Mouse (Mus musculus) kidney, adult 18-20 months (tissue): Measurements from ENCODE around the gene Ccl17.
A peak's percentile ranks its signal among the peaks of the same experiment; 100 is the strongest.

Source experiments
- DNase-seq: peaks from one replicate; pipeline ENCODE4 v3.0.0; 2021

The Ccl17 gene

GRCm38 (mm10) chr8:94810153-94810552 is at the start of gene Ccl17:
Gene Ccl17 (plus strand): TSS chr8:94810453.
- DNase-seq: no peak

DNA sequence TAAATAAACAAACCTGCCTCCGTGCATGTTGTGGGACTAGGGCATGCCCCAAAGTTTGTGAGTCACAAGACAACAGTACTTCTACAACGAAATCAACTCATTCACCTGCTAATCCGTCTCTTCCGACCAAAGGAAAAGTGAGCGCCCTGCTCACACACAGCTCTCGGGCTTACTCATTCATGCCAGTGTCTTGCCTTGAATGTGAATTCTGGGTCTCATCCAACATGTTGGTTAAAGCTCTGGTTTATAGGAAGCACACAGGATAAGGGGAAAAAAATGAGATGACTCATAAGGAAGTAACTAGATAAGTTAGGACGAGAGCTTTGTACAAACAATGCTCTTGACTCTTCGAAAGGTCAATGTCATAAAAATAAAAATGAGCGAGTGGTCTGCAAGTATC is 43.2 kb upstream of the Ccl17 start:
- DNase-seq: no peak

DNA sequence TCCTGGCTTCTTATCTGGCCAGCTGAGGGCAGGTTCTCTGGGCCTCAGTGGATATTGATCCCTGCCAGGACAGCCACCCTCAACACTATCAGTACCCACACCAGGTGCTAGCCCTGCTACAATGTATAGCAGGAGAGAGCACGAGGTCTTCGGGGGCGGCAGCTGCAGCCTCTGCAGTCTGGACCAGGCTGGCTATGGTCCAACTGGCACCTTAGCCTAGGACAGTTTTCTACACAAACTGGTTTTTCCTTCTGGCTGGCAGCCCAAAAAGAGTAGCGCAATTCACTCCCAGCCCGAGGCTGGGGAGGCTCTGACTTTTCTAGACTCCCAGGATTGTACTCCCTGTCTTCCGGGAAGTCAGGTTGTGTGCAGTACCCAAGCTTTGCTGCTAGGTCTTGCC is 39.3 kb upstream of the Ccl17 start:
- DNase-seq: peak; percentile 71

- DNase-seq: peak; percentile 92
These were observed 38.1 kb upstream of the Ccl17 start, which contains the start of gene Cx3cl1 for GRCm38 (mm10) chr8:94771941-94772670. Gene Cx3cl1 (plus strand): TSS chr8:94772009.

DNA sequence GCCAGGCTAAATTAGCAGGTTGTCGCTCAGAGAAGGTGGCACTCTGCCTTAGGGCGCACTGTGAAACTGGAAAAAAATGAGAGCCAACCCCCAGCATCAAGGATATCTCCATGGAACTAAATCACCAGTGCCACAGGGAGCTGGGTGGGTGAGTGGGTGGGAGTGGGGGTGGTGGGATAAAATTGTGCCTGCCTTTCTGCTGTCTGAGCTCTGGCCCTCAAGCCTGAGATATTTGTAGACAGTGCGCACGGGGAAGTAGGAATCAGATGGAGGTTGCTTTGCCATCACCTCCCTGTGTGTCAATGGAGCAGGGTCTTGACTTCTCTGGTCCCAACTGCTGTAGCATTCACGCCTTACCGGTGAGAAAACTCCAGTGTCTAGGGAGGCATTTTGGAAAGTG is 37.2 kb upstream of the Ccl17 start:
- no peak for DNase-seq

- DNase-seq: no peak
These were observed 36.5 kb upstream of the Ccl17 start for GRCm38 (mm10) chr8:94773700-94774171.

- no peak for DNase-seq
These were observed 35.7 kb upstream of the Ccl17 start for GRCm38 (mm10) chr8:94774601-94775000.

DNA sequence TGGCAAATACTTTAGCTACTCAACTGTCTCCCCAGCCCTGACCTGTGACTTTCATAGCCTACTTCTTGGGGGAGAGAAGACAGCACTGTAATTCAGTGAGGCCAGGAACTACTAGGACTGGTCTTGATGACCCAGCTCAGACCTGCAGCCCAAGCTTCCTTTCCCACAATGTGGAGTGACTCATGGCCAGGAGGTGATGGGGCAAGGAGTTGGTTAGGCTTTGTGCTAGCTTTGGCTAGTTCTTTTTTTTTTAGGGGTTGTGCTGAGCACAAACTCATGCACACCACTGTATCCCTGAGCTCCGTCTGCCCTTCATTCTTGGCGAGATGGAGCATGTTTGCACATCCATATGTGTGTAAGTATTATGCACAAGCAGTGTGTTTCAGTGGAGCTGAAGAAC is 33.9 kb upstream of the Ccl17 start:
- no peak for DNase-seq

- DNase-seq: no peak
These were observed 32.2 kb upstream of the Ccl17 start for GRCm38 (mm10) chr8:94778036-94778435.

- DNase-seq: peak; percentile 73
These were observed 31.8 kb upstream of the Ccl17 start for GRCm38 (mm10) chr8:94778473-94778872.

- no peak for DNase-seq
These were observed 31.2 kb upstream of the Ccl17 start for GRCm38 (mm10) chr8:94778895-94779533.

DNA sequence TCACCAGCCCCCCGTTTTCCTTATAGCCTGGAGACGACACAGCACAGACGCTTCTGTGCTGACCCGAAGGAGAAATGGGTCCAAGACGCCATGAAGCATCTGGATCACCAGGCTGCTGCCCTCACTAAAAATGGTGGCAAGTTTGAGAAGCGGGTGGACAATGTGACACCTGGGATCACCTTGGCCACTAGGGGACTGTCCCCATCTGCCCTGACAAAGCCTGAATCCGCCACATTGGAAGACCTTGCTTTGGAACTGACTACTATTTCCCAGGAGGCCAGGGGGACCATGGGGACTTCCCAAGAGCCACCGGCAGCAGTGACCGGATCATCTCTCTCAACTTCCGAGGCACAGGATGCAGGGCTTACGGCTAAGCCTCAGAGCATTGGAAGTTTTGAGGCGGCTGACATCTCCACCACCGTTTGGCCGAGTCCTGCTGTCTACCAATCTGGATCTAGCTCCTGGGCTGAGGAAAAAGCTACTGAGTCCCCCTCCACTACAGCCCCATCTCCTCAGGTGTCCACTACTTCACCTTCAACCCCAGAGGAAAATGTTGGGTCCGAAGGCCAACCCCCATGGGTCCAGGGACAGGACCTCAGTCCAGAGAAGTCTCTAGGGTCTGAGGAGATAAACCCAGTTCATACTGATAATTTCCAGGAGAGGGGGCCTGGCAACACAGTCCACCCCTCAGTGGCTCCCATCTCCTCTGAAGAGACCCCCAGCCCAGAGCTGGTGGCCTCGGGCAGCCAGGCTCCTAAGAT is 30.5 kb upstream of the Ccl17 start:
- no peak for DNase-seq

DNA sequence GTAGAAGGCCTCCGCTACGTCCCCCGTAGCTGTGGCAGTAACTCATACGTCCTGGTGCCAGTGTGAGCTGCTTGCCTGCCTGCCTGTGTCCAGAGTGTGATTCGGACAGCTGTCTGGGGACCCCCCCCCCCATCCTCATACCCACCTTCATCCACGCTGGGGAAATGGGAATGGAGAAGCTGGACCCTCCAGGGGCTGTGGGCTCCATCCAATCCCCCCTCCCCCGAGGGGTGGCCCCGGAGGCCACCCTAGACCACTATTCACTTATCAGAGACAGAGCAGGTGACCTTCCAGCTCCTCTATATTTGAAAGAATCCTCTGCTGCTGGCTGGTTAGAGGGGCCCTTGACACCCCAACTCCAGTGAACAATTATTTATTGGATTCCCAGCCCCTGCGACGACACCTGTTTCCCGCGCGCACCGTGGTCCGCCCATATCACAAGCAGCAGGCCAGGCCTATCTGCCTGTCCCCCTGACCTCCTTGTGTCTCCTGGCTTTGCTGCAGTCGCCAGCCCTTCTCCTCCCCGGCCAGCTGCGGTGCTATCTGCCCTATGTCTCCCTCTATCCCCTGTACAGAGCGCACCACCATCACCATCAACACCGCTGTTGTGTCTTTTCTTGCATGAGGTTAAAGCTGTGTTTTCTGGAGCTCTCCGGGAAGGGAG is 29.6 kb upstream of the Ccl17 start:
- DNase-seq: no peak

DNA sequence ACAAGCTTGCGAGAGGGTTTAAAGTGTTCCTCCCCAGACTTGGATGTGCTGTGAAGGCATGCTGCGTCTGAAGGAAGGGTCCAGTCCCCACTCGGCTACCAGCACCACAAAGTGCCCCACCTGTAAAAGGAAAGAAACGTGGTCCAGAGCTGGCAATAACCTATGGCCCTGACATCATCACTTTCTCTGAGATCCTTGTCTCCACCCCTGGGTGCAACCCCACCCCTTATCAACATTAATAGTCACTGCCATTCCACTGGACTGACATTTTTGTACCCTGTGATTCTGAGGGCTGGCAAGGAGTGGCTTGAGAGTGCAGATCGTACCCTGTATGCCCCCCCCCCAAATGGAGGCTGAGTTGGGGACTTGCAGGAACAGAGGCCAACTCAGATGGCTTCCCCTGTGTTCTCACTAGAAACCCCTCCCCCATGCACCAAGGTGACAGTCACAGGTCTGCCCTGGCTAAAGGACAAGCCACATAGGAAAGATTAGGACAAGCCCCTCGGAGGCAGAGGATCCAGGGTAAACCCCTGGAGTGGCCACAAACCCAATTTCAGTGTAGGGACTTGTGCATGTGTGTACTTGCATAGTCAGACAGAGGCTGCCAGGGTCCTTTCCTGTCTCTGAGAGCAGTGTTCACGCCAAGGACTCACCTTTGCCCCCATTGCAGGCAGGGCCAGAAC is 29.0 kb upstream of the Ccl17 start:
- no peak for DNase-seq

DNA sequence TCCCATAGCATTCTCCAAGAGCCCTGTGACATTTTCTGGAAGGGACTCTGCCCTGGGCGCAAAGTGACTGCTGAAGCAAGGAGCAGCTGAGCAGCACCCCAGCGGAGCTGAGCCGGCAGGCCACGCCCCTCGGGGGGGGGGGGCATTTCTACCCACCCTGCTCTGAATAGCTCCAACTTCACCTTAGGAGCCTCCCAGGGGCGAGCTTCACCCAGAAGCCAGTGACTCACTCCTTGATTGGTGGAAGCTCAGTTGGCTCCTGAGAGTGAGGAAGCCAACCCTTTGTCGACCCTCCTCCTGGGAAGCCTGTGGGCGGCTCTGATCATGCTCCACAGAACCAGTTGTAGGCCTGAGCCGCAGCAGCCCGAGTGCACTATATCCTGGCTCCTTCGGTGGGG is 28.4 kb upstream of the Ccl17 start:
- peak; percentile 84 for DNase-seq

DNA sequence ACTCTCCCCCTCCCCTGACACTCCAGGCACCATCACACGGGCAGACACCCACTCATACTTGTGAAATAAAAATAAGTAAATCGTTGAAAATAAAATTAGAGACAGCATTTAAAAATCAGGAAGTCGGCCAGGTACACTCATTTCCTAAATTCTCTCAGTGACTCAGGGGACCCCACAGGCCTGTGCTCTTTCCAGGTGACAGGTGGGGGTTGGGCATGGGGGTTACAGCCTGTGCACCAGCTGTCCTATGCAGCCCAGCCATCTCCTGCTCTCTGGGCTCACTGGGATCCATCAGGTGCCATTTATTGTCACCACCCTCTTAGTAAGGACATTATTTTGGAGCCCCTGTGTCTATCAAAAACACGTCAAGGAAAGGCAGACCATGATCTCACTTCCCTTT is 26.4 kb upstream of the Ccl17 start:
- DNase-seq: no peak

DNA sequence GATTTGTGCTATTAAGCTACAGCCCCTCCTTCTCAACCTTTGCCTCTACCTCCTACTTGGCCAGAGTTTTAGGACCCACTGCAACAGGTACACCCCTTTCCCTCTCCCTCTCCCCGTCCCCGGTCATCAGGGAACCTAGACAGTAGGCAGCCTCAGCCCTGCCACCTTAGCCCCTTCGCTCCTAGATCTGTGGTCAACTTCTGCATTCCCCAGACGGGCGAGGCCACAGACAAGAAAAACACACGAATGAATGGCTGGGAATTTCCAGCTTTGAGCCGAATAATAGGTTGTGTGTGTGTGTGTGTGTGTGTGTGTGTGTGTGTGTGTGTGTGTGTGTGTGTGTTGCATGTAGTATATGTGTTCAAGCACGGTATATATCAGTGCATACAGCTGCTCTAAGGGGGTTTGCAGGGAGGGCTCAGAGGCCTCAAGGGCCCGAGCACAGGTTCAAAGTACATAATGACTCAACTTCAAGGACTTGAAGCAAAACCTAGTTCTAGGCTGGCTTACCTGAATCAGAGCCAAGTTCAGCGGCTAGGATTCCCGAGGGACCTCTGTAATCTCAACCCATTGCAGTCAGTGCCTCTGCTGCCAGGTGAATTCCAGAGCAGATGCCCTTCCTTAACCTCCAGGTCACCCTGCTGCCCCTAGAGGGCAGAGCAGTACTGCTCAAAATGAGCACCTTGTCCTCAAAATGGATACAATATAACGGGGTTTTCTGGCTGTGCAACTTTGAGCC is 24.8 kb upstream of the Ccl17 start:
- DNase-seq: peak; percentile 78

DNA sequence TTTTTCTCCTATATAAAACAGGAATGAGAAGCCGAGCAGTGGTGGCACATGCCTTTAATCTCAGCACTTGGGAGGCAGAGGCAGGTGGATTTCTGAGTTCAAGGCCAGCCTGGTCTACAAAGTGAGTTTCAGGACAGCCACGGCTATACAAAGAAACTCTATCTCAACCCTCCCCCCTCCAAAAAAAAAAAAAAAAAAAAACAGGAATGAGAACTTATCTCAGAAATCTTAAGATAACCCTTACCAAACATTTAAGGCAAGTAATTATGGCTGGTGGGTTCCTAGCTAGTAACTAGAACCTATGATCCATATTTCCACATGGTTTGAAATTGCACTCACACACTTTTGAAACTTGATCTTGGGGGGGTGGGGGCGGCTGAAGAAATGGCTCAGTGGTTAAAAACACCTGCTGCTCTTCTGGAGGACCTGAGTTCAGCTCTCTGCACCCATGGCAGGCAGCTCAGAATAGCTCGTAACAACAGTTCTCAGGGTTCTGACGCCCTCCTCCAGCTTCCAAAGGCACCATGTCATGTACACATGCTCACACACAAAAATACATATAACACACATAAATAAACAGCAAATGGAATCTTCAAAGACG is 24.2 kb upstream of the Ccl17 start:
- DNase-seq: no peak

GRCm38 (mm10) chr8:94787524-94788501 is 22.4 kb upstream of the Ccl17 start:
- DNase-seq: peak; percentile 65
